Mouse (Mus musculus): ENCODE data around the gene Noxred1. TPM values are rescaled to one million over a fixed set of nuclear protein-coding genes. Genes with fewer than 3 reads are reported as not detected.

Gene Noxred1
- total RNA-seq, 2 experiments from 2014 or later = 0.85 to 2.1 TPM

Small RNA genes within 50 kb of the gene (microRNA-seq; reads per million reads assigned to microRNA genes)
- gene Gm47293 = 0 reads per million in 2 experiments

Other genes starting within 250 kb of the Noxred1 start
- 10 to 100 TPM; 46.0 to 56.9 TPM for gene Zdhhc22, start 248.3 kb downstream of the Noxred1 start, total RNA-seq (2021)
- 10 to 100 TPM; 41.2 to 43.1 TPM for gene Tmem63c, start 217.4 kb downstream of the Noxred1 start, total RNA-seq (2021)
- 10 to 100 TPM in 1 of 2 experiments, 1 to 10 TPM in 1; 9.9 to 11.4 TPM for gene Ngb, start 136.2 kb downstream of the Noxred1 start, total RNA-seq (2021)
- gene Gstz1, start 91.6 kb downstream of the Noxred1 start, total RNA-seq (2021) = 10 to 100 TPM; 48.1 to 51.7 TPM
- gene Pomt2, start 90.8 kb downstream of the Noxred1 start, total RNA-seq (2021) = 10 to 100 TPM; 20.0 to 21.6 TPM
- gene Samd15, start 39.0 kb downstream of the Noxred1 start, total RNA-seq (2021) = 1 to 10 TPM; 3.4 to 3.6 TPM
- 10 to 100 TPM; 28.0 to 28.5 TPM for gene Tmed8, start 38.3 kb downstream of the Noxred1 start, total RNA-seq (2021)
- gene Vipas39, start 27.5 kb upstream of the Noxred1 start, total RNA-seq (2021) = 10 to 100 TPM; 55.8 to 58.7 TPM
- gene Ahsa1, start 27.7 kb upstream of the Noxred1 start, total RNA-seq (2021) = 100 to 1,000 TPM; 158 to 159 TPM
- under 1 TPM; 0.47 to 0.48 TPM for gene Ism2, start 61.0 kb upstream of the Noxred1 start, total RNA-seq (2021)
- 10 to 100 TPM; 43.8 to 49.1 TPM for gene Sptlc2, start 149.6 kb upstream of the Noxred1 start, total RNA-seq (2021)
- 10 to 100 TPM; 79.6 to 93.9 TPM for gene Slirp, start 205.2 kb upstream of the Noxred1 start, total RNA-seq (2021)
- gene Alkbh1, start 205.3 kb upstream of the Noxred1 start, total RNA-seq (2021) = 10 to 100 TPM; 17.1 to 17.2 TPM
- gene Snw1, start 233.5 kb upstream of the Noxred1 start, total RNA-seq (2021) = 10 to 100 TPM; 50.5 to 54.1 TPM

Data from left cerebral cortex, postnatal 14 days (tissue).